Mouse (Mus musculus) stomach, embryonic 14.5 days (tissue): Measurements from ENCODE around the gene Rfc2. TPM values are rescaled to one million over a fixed set of nuclear protein-coding genes. Genes with fewer than 3 reads are reported as not detected.
"Not testable (repeated sequence)": the region's sequence is repeated elsewhere in the genome, so short reads cannot be mapped to it uniquely, and the experiment has no call there.

Experiments
- ATAC-seq: fragments of 200-750 bp; cut with Nextera tagmentation; 2 replicates; pipeline ENCODE4 v1.8.0; 2017; ENCODE audit warnings: low read depth, moderate TSS enrichment; ENCODE audit not compliant: insufficient number of reproducible peaks, insufficient read depth, low FRiP score
- H3K27ac ChIP-seq: fragments of 300-500 bp; sonication (generic); 2 replicates; pipeline ENCODE4 v1.5.1; 2014; ENCODE audit warnings: mild to moderate bottlenecking, low read length, moderate library complexity, mixed read lengths
- H3K27me3 ChIP-seq: fragments of 300-500 bp; sonication (generic); 2 replicates; pipeline ENCODE4 v1.6.1; 2014; ENCODE audit warnings: low read length, control low read depth, mixed read lengths; ENCODE audit not compliant: control insufficient read depth, insufficient read depth
- H3K36me3 ChIP-seq: fragments of 300-500 bp; sonication (generic); 2 replicates; pipeline ENCODE4 v1.6.1; 2014; ENCODE audit warnings: mild to moderate bottlenecking, control low read depth, low read length, moderate library complexity, mixed read lengths; ENCODE audit not compliant: control insufficient read depth, insufficient read depth
- H3K4me1 ChIP-seq: fragments of 300-500 bp; sonication (generic); 2 replicates; pipeline ENCODE4 v1.6.1; 2014; ENCODE audit warnings: low read length, control low read depth, mixed read lengths; ENCODE audit not compliant: control insufficient read depth, insufficient read depth
- H3K4me2 ChIP-seq: fragments of 300-500 bp; sonication (generic); replicated peaks from 2 replicates; pipeline ENCODE4 v1.6.1; 2014; ENCODE audit warnings: low read depth, low read length, control low read depth
- H3K4me3 ChIP-seq: fragments of 300-500 bp; sonication (generic); 2 replicates; pipeline ENCODE4 v1.5.1; 2014; ENCODE audit warnings: low read depth, low read length, control low read depth
- H3K9ac ChIP-seq: fragments of 300-500 bp; sonication (generic); replicated peaks from 2 replicates; pipeline ENCODE4 v1.6.1; 2014; ENCODE audit warnings: low read depth, mild to moderate bottlenecking, control low read depth, low read length, moderate library complexity, mixed read lengths
- H3K9me3 ChIP-seq: fragments of 300-500 bp; sonication (generic); 2 replicates; pipeline ENCODE4 v1.6.1; 2016; ENCODE audit warnings: low read depth, low read length, control low read depth; ENCODE audit not compliant: control insufficient read depth
- WGBS: fragments of 180-500 bp; shearing (Covaris S2); extraction: QIAGEN DNeasy Blood & Tissue Kit; methylation state at CpG from one replicate; pipeline ENCODE4 v1.1.7; 2014; 5-methylcytosine and 5-hydroxymethylcytosine counted together
- polyA plus RNA-seq: library from polyadenylated mRNA; unstranded; fragments of >200 nt; fragmentation: Nextera tagmentation; extraction: Ambion mirVana; gene quantifications from 2 replicates; pipeline ENCODE4 v1.2.1, GENCODE M21; 2014

Rfc2 gene
- polyA plus RNA-seq, 1 experiment from 2014 or later, result 285 TPM

DNA sequence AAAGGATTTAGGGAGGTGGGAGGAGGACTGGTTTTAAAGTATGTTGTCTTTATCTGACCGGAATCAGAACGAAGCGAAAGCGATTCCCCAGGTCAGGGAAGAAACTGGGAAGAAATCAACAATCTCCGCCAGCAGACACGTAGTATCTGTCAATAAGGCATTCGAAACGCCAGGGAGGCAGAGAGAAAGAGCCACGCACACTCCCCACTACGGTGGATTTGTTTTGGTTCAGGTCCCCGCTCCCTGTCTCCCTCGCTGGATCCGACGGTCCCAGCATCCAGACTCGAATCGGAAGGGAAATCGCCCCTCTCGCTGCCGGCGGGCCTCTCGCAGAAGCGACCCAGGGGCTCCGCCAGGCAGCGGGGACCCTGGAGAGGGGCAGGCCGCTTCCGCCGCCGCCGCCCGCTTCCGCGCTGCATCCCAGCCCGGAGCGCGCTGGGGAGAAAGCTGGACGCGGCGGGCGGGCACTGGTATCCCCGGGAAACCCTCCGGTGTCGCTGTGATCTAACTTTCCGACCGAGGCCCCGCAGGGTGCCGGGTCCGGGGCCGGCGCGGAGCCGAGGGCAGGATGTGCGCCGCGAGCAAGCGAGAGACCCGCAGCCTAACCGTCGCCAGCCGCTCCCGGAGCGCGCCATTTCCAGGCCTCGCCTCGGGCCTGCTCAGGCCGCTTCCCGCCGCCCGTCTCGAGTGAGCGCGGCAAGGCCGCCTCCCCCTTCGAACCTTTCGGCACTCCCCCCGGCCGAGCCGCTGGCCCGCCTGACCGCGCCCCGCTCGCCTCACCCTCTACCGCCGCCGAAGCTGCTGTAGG, 57.5 kb downstream of the Rfc2 start:
- Histone ChIP-seq H3K4me1 (peaks cover 7% of the 10 kb centered on the region; the same call in 1 of the 2 replicates), H3K27ac (peak overlapping the region; percentile 95), H3K36me3 (peaks cover 20% of the 10 kb centered on the region), H3K27me3 (no peaks in the 10 kb centered on the region), H3K9ac (peak overlapping the region; percentile 100), H3K9me3 (no peaks in the 10 kb centered on the region), H3K4me3 (peak overlapping the region; percentile 100), H3K4me2 (peak overlapping the region; percentile 76)
- WGBS, result under 1% methylated on average over 83 of the region's 85 CpGs
- peak; percentile 71 for ATAC-seq

- Histone ChIP-seq H3K27me3 (no peaks in the 10 kb centered on the region), H3K9me3 (no peaks in the 10 kb centered on the region), H3K4me3 (peak within 1 kb of the TSS; percentile 100), H3K36me3 (peaks cover 18% of the 10 kb centered on the region), H3K9ac (peak within 1 kb of the TSS; percentile 100), H3K4me2 (peak within 1 kb of the TSS; percentile 76), H3K4me1 (peaks cover 7% of the 10 kb centered on the region; the same call in 1 of the 2 replicates), H3K27ac (peak within 1 kb of the TSS; percentile 95)
- WGBS, result under 1% methylated on average over 50 of the region's 52 CpGs
- ATAC-seq, result peak; percentile 94
Measured at GRCm38 (mm10) chr5:134639269-134639682, 58.1 kb downstream of the Rfc2 start, which contains the start of gene Eif4h. TSS of gene Eif4h (minus strand) at chr5:134639490.

- Histone ChIP-seq H3K9ac (no peak overlapping the region), H3K27me3 (no peaks in the 10 kb centered on the region), H3K4me1 (peaks cover 7% of the 10 kb centered on the region; the same call in 1 of the 2 replicates), H3K4me2 (no peak overlapping the region), H3K4me3 (no peak overlapping the region), H3K9me3 (no peaks in the 10 kb centered on the region), H3K27ac (no peak overlapping the region), H3K36me3 (peaks cover 9% of the 10 kb centered on the region)
- 82% methylated on average over 3 of the region's 3 CpGs for WGBS
- ATAC-seq, result no peak
Measured at GRCm38 (mm10) chr5:134640371-134640770, 59.2 kb downstream of the Rfc2 start.

GRCm38 (mm10) chr5:134644121-134644520, 63.0 kb downstream of the Rfc2 start:
- Histone ChIP-seq H3K9ac (no peak overlapping the region), H3K27me3 (no peaks in the 10 kb centered on the region), H3K4me3 (no peak overlapping the region), H3K36me3 (no peaks in the 10 kb centered on the region), H3K4me1 (no peaks in the 10 kb centered on the region; the same call in 1 of the 2 replicates), H3K9me3 (no peaks in the 10 kb centered on the region), H3K27ac (no peak overlapping the region), H3K4me2 (no peak overlapping the region)
- 79% methylated on average over 1 of the region's 1 CpGs for WGBS
- ATAC-seq, result no peak

DNA sequence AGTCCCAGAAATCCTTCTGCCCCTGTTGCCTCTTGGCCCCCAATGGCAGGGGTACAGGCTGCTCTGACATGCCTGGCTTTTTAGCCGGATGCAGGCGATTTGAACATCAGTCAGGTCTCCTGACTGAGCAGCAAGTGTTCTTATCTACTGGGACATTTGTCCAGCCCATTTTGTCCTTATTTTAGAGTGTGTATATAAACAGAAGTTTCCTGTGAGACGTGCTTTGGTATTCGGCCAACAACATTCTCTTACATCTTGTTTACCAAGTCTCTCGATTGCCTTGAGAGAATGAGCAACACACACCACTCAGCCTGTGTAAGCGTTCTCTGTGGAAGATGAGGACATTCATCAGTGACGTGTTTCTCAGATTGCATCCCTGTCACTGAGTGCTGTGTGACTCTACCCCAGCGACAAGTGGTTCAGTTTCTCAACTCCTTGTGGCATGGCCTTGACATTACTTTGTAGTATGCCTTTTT, 63.5 kb downstream of the Rfc2 start:
- H3K36me3 ChIP-seq, result no peaks in the 10 kb centered on the region
- no peak for ATAC-seq
- no peak overlapping the region for H3K4me2 ChIP-seq
- no peak overlapping the region for H3K4me3 ChIP-seq
- WGBS, result 29% methylated on average over 8 of the region's 8 CpGs
- H3K9me3 ChIP-seq, result no peaks in the 10 kb centered on the region
- no peak overlapping the region for H3K9ac ChIP-seq
- no peaks in the 10 kb centered on the region for H3K27me3 ChIP-seq
- H3K4me1 ChIP-seq, result no peaks in the 10 kb centered on the region; the same call in 1 of the 2 replicates
- no peak overlapping the region for H3K27ac ChIP-seq

DNA sequence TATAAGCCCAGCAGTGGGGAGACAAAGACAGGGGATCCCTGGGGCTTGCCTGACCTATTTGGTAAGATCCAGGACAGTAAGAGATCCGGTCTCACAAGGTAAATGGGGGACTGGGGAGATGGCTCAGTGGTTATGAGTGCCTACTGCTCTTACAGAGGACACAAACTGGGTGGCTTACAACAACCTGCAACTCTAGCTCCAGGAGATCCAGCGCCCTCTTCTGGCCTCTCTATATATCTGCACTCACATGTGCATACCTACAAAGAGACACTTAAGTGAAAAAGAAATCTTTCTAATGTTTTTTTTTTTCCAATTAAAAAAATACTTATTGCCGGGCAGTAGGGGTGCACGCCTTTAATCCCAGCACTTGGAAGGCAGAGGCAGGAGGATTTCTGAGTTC, 65.3 kb downstream of the Rfc2 start:
- Histone ChIP-seq H3K9ac (no peak overlapping the region), H3K4me2 (no peak overlapping the region)

GRCm38 (mm10) chr5:134647394-134647793, 66.2 kb downstream of the Rfc2 start:
- ATAC-seq, result no peak
- Histone ChIP-seq H3K36me3 (no peaks in the 10 kb centered on the region), H3K27me3 (no peaks in the 10 kb centered on the region), H3K27ac (no peak overlapping the region), H3K9me3 (no peaks in the 10 kb centered on the region), H3K4me2 (no peak overlapping the region), H3K9ac (no peak overlapping the region), H3K4me3 (no peak overlapping the region), H3K4me1 (no peaks in the 10 kb centered on the region; the same call in 1 of the 2 replicates)
- WGBS, result 52% methylated on average over 2 of the region's 2 CpGs

More for the DNA sequence above, 65.3 kb downstream of the Rfc2 start:
- Histone ChIP-seq H3K4me1 (no peaks in the 10 kb centered on the region; the same call in 1 of the 2 replicates), H3K9me3 (no peaks in the 10 kb centered on the region), H3K27me3 (no peaks in the 10 kb centered on the region), H3K36me3 (no peaks in the 10 kb centered on the region), H3K27ac (no peak overlapping the region), H3K4me3 (no peak overlapping the region)
- 70% methylated on average over 4 of the region's 4 CpGs for WGBS
- no peak for ATAC-seq

GRCm38 (mm10) chr5:134648976-134649375, 67.8 kb downstream of the Rfc2 start:
- H3K27me3 ChIP-seq, ATAC-seq, H3K9me3 ChIP-seq, H3K9ac ChIP-seq, H3K4me3 ChIP-seq, H3K27ac ChIP-seq, H3K4me1 ChIP-seq, H3K4me2 ChIP-seq, H3K36me3 ChIP-seq: not testable (repeated sequence)
- WGBS, result 80% methylated on average over 3 of the region's 4 CpGs
